Mouse (Mus musculus): ENCODE data around the gene Gm37240.
A peak's percentile ranks its signal among the peaks of the same experiment; 100 is the strongest.

Gene Gm37240

GRCm38 (mm10) chr3:85195068-85195481 lies 692.2 kb downstream of the Gm37240 start:
- no peak for DNase-seq (ENCODE audit: inconsistent ontology term)

GRCm38 (mm10) chr3:85189791-85190190 lies 697.5 kb downstream of the Gm37240 start:
- DNase-seq (ENCODE audit: inconsistent ontology term): no peak

DNA sequence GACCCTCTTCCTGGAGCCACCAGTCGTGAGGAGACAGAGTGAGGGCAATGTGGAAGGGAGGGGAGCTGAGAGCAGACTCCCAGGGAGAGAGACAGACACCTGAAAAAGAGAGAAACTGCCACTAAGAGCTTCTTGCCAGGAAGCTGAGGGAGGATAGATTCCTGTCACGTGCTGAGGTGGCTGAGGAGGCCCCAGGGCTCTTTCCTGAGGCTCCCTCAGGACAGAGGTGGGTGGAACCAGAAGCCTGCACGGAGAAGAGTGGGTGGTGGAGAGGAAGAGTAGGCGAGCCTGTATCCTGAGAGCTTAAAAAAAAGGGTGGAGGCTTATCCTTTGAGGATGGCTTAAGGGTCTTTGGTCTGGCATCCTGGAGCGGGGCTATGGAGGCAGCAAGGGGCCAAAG lies 699.0 kb downstream of the Gm37240 start:
- DNase-seq (ENCODE audit: inconsistent ontology term): no peak

GRCm38 (mm10) chr3:85186661-85187076 lies 700.6 kb downstream of the Gm37240 start:
- peak; percentile 17 for DNase-seq (ENCODE audit: inconsistent ontology term)

- DNase-seq (ENCODE audit: inconsistent ontology term): peak; percentile 31
Measured at GRCm38 (mm10) chr3:85185827-85186226, 701.5 kb downstream of the Gm37240 start.

GRCm38 (mm10) chr3:85184916-85185315 lies 702.4 kb downstream of the Gm37240 start:
- DNase-seq (ENCODE audit: inconsistent ontology term): no peak

DNA sequence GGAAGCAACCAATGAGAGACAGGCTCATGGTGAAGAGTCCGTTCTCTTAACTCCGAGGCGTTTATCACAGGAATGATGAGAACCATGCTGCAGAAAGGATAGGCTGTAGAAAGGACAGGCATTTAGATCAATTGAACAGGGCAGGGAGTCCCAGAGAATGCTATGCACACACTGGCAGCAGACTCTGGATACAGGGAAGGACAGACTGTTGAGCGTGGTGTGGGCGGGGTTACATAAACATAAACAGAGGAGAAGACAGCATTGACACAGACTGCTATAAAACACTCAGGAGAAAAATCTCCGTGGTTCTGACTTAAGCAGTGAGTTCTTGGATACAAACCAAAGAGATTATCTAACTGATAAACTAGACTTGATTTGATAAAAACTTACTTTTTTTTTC lies 703.2 kb downstream of the Gm37240 start:
- no peak for DNase-seq (ENCODE audit: inconsistent ontology term)

DNA sequence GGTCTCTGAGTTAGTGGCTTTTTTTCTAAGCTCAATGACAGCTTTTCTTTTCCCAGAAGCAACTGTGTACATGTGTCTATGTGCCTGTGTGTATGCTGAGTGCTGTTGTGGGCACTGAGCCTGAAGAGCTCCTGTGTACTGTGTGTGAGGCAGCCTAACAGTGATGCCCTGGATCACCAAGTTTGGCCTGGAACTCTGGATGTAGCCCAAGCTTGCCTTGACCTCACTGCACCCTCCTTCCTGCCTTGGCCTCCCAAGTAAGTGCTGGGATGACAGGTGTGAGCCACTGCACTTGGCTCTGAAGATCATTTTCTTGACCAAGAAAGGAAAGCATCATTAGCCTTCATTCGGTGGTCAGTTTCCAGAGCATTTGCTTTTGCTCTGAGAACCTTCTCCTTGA lies 710.6 kb downstream of the Gm37240 start:
- DNase-seq (ENCODE audit: inconsistent ontology term): no peak

DNA sequence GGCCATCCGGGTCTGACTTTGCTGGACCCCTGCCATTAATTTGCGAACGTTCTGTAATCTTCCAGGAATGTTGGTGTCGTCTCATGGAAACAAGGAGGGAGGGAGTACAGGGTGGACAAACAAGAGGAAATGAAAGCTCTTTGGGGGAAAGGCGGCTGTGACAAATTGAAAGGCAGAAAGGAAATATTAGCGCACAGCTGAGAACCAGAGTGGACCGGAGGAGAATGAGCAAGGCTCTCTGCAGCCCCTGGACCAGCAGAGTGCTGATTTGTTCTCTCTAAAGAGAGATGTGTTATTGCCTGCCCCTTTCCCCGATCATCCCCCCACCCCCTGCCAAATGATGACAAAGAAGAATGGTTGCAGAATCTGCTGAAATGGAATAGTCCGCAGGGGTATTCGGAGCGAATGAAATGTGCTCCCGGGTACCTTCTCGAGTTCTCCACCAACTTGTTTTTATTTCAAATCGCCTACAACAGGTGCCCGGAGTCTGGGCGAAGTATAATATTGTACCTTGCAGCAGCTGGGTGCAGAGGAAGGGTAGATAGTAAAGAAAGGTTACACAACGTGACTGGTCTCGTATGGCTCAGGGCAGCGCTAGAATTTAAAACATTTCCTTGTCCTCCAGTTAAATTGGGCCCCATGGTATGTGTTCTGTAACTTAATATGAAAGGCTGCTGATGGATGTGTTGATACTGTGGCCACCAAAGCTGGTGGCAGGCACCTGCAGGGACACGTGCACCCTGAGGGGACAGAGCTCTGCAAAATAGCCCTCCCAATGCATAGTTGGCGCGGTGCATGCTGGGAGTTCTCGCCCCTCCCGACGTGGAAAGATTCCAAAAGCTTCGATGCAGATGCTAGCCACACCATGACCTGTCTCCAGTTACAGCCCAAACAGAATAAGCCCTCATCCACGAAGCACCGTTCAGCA lies 712.5 kb downstream of the Gm37240 start:
- peak; percentile 11 for DNase-seq (ENCODE audit: inconsistent ontology term)

DNA sequence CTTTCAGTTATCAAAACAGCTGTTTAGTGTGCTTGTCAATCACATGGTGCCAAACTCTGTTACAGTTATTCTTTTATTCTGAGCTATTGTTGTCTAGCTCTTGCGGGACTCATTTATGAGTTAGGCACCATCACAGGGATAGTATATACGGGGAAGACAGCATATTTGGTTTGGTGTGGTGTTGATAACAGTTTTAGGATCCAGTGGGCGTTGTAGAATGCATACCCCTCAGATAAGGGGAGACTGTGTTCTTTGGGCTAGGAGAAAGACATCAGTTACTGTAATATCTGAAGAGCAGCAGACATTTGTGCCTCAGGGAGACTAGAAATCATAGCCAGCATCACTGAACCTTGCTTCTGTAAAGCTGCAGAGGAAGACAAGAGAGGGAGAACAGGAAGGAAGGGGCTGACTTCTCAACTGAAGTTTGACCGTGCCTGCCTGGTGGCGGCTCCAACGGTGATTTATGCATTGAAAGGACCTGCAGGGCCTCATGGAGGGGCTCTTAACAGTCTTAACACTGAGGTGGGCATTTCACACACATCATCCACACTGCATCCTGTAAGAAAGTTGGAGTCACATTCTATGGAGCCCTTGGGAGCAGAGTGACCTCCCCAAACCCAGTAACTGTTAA lies 713.8 kb downstream of the Gm37240 start:
- DNase-seq (ENCODE audit: inconsistent ontology term): no peak

- no peak for DNase-seq (ENCODE audit: inconsistent ontology term)
Measured at GRCm38 (mm10) chr3:85172532-85172931, 714.8 kb downstream of the Gm37240 start.

- no peak for DNase-seq (ENCODE audit: inconsistent ontology term)
Measured at GRCm38 (mm10) chr3:85172096-85172495, 715.2 kb downstream of the Gm37240 start.

DNA sequence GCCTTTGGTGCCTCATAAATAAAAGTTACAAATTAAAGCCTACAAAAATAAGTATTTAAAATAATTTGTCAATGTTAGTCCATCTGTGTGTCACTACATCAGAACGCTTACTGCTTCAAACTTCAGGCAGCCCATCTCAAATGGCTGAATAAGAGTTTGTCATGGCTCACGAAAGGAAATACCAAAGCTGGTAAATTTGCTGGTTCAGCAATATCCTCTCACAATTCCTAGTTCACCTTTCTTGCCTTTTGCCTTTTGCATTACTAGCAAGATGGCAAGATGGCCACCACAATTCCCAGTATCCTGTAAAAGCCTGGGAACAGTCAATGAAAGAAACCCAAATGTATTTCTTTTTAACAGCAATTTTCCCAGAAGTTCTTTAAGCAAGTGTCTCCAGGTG lies 718.5 kb downstream of the Gm37240 start:
- no peak for DNase-seq (ENCODE audit: inconsistent ontology term)

DNA sequence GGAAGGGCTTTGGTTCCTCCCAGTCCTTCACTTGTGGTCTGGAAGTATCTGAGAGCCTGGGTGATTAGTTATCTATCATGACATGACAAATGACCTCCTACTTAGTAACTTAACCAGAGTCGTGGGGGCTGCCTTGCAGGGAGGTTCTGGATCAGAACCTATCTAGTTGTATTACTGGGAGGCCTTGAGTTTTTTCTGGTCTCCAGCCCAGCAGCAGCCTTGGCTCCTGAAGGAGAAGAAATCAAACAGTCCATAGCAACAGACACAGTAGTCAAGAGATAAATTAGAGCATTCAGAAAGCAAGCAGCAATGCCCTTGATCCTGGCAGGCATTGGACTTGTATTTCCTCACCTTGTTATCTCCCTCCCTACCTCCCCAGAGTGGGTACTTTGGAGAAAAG lies 722.4 kb downstream of the Gm37240 start:
- DNase-seq (ENCODE audit: inconsistent ontology term): no peak

GRCm38 (mm10) chr3:85163396-85163795 lies 723.9 kb downstream of the Gm37240 start:
- no peak for DNase-seq (ENCODE audit: inconsistent ontology term)

- no peak for DNase-seq (ENCODE audit: inconsistent ontology term)
Measured at GRCm38 (mm10) chr3:85162430-85162829, 724.9 kb downstream of the Gm37240 start.

DNA sequence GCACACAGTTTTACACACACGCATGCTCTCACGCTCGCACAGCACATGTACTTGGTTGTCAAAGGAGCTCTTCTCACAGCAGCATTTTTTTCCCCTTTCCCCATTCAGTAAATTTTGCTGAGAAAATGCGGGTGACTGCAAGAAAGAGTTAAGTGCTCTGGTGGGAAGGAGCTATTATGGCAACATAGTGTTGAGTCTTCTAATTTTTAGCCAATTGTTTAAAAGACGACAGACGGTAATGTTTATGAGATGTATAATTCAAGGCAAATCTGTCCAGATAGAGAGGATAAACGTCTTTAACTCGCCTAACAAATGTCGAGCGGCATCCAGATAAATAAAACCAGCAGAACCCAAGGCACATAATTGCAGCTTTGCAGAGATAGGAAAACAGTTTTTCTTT lies 726.5 kb downstream of the Gm37240 start:
- DNase-seq (ENCODE audit: inconsistent ontology term): no peak

- DNase-seq (ENCODE audit: inconsistent ontology term): no peak
Measured at GRCm38 (mm10) chr3:85159631-85160030, 727.7 kb downstream of the Gm37240 start.

GRCm38 (mm10) chr3:85148816-85149215 lies 738.5 kb downstream of the Gm37240 start:
- DNase-seq (ENCODE audit: inconsistent ontology term): no peak

- no peak for DNase-seq (ENCODE audit: inconsistent ontology term)
Measured at GRCm38 (mm10) chr3:85148038-85148550, 739.2 kb downstream of the Gm37240 start.

DNA sequence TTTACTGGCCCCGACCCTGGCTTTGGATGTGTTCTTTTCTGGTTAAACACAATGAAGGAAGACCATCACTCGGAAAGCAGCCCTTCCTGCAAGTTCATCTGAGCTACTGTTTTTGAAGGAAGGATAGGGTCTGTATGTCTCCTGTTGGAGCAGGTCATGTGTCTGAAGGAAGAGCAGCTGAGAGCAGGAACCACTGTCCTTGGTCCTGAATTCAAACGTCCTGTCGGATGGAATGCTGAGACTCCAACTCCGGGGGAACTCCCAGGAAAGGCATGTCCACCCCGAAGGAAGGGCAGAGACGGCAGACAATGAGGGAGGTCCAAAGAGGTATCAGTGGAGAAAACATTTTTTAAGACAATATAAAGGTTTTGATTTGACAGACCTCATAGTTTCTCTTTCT lies 741.8 kb downstream of the Gm37240 start:
- peak; percentile 21 for DNase-seq (ENCODE audit: inconsistent ontology term)

DNA sequence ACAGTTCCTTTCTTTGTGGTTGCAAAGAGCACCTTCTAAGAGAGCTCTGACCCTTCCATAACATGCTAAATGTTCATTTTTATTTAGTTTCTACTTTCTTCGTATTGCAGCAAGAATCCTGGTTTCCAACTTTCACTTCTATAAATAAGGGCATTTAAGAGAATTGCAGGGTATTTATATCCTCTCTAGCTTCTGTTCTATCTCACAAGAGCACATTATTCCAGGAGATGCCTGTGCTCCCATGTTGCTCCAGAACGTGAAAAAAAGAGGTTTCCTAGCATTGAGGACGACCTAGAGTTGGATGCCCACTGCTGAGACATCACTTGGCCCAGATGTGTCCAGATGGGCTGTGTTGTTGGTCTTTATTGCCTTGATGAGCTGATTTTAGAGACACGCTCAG lies 742.2 kb downstream of the Gm37240 start:
- no peak for DNase-seq (ENCODE audit: inconsistent ontology term)

DNA sequence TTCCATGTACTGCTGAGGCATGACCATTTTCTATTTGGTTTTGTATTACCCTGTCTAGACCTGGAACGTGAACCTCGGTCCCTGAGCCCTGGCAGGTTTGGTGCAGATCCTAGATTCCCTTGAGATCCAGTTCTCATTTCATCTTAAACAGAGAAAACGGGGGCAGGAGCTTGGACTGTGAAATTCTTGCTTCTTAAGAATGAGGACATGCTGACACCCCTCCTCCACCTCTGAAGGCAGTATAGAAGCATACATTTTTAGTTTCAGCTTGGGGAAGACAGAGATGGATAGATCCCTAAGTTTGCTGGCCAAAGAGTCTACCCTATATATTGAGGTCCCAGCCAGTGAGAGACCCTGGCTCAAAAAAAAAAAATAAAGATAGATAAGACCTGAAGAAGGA lies 742.9 kb downstream of the Gm37240 start:
- no peak for DNase-seq (ENCODE audit: inconsistent ontology term)

Measured in Muller cell, postnatal 12 days (primary cell).